Mouse (Mus musculus): ENCODE measurements around the gene Tusc2. TPM values are rescaled to one million over a fixed set of nuclear protein-coding genes. Genes with fewer than 3 reads are reported as not detected.
A peak's percentile ranks its signal among the peaks of the same experiment; 100 is the strongest.

Tusc2 gene
- polyA plus RNA-seq, 1 experiment from 2014 or later: 90.1 TPM

GRCm38 (mm10) chr9:107596619-107597569 is 33.8 kb downstream of the Tusc2 start:
- no peaks in the 10 kb centered on the region for H3K9me3 ChIP-seq
- H3K36me3 ChIP-seq: peaks cover 26% of the 10 kb centered on the region
- no peak overlapping the region for H3K9ac ChIP-seq (replicated peaks)
- no peak for ATAC-seq (ENCODE audit: low FRiP score, low read depth)
- H3K4me3 ChIP-seq: no peak overlapping the region
- WGBS: 92% methylated on average over 11 of the region's 11 CpGs
- H3K4me2 ChIP-seq (replicated peaks): no peak overlapping the region
- no peaks in the 10 kb centered on the region for H3K27me3 ChIP-seq
- H3K4me1 ChIP-seq: no peaks in the 10 kb centered on the region
- no peak overlapping the region for H3K27ac ChIP-seq (replicated peaks)

GRCm38 (mm10) chr9:107598385-107598784 is 35.3 kb downstream of the Tusc2 start:
- no peak overlapping the region for H3K4me3 ChIP-seq
- no peak overlapping the region for H3K27ac ChIP-seq (replicated peaks)
- H3K36me3 ChIP-seq: peaks cover 12% of the 10 kb centered on the region
- 89% methylated on average over 5 of the region's 5 CpGs for WGBS
- 0 out of 2 replicates have a peak, but pooled peaks cover 6% of the 10 kb centered on the region for H3K27me3 ChIP-seq
- H3K9ac ChIP-seq (replicated peaks): no peak overlapping the region
- no peak overlapping the region for H3K4me2 ChIP-seq (replicated peaks)
- no peak for ATAC-seq (ENCODE audit: low FRiP score, low read depth)
- H3K9me3 ChIP-seq: no peaks in the 10 kb centered on the region
- H3K4me1 ChIP-seq: peaks cover 5% of the 10 kb centered on the region; the same call in 1 of the 2 replicates

GRCm38 (mm10) chr9:107599433-107599832 is 36.4 kb downstream of the Tusc2 start:
- Histone ChIP-seq H3K27me3 (0 out of 2 replicates have a peak, but pooled peaks cover 6% of the 10 kb centered on the region), H3K36me3 (peaks cover 1% of the 10 kb centered on the region; the same call in 1 of the 2 replicates), H3K4me2 (replicated peaks) (no peak overlapping the region), H3K4me3 (no peak overlapping the region), H3K4me1 (peaks cover 14% of the 10 kb centered on the region), H3K27ac (replicated peaks) (no peak overlapping the region), H3K9ac (replicated peaks) (no peak overlapping the region), H3K9me3 (no peaks in the 10 kb centered on the region)
- ATAC-seq (ENCODE audit: low FRiP score, low read depth): no peak
- 91% methylated on average over 9 of the region's 9 CpGs for WGBS

GRCm38 (mm10) chr9:107599842-107600241 is 36.8 kb downstream of the Tusc2 start:
- Histone ChIP-seq H3K27ac (replicated peaks) (no peak overlapping the region), H3K4me1 (peaks cover 18% of the 10 kb centered on the region), H3K36me3 (no peaks in the 10 kb centered on the region), H3K27me3 (0 out of 2 replicates have a peak, but pooled peaks cover 6% of the 10 kb centered on the region), H3K9ac (replicated peaks) (no peak overlapping the region), H3K4me3 (no peak overlapping the region), H3K9me3 (no peaks in the 10 kb centered on the region), H3K4me2 (replicated peaks) (no peak overlapping the region)
- no peak for ATAC-seq (ENCODE audit: low FRiP score, low read depth)
- 74% methylated on average over 14 of the region's 14 CpGs for WGBS

- WGBS: 82% methylated on average over 12 of the region's 12 CpGs
- Histone ChIP-seq H3K4me2 (replicated peaks) (no peak overlapping the region), H3K27ac (replicated peaks) (no peak overlapping the region), H3K9me3 (no peaks in the 10 kb centered on the region), H3K4me3 (no peak overlapping the region), H3K27me3 (0 out of 2 replicates have a peak, but pooled peaks cover 6% of the 10 kb centered on the region), H3K9ac (replicated peaks) (no peak overlapping the region), H3K36me3 (no peaks in the 10 kb centered on the region), H3K4me1 (peaks cover 24% of the 10 kb centered on the region)
- no peak for ATAC-seq (ENCODE audit: low FRiP score, low read depth)
Observed at GRCm38 (mm10) chr9:107600745-107601144, 37.7 kb downstream of the Tusc2 start.

GRCm38 (mm10) chr9:107601275-107601674 is 38.2 kb downstream of the Tusc2 start:
- Histone ChIP-seq H3K9me3 (no peaks in the 10 kb centered on the region), H3K36me3 (no peaks in the 10 kb centered on the region), H3K27me3 (0 out of 2 replicates have a peak, but pooled peaks cover 6% of the 10 kb centered on the region), H3K4me2 (replicated peaks) (no peak overlapping the region), H3K4me3 (no peak overlapping the region), H3K27ac (replicated peaks) (no peak overlapping the region), H3K4me1 (peaks cover 24% of the 10 kb centered on the region), H3K9ac (replicated peaks) (no peak overlapping the region)
- ATAC-seq (ENCODE audit: low FRiP score, low read depth): no peak
- WGBS: 89% methylated on average over 11 of the region's 11 CpGs

- Histone ChIP-seq H3K4me1 (peaks cover 33% of the 10 kb centered on the region), H3K27ac (replicated peaks) (0 out of 2 replicates have a peak overlapping the region, but pooled peaks have one; percentile 4), H3K4me3 (no peak overlapping the region), H3K4me2 (replicated peaks) (no peak overlapping the region), H3K9me3 (no peaks in the 10 kb centered on the region), H3K36me3 (no peaks in the 10 kb centered on the region), H3K27me3 (0 out of 2 replicates have a peak, but pooled peaks cover 13% of the 10 kb centered on the region), H3K9ac (replicated peaks) (no peak overlapping the region; the same call in 1 of the 2 replicates)
- WGBS: 18% methylated on average over 10 of the region's 10 CpGs
- ATAC-seq (ENCODE audit: low FRiP score, low read depth): peak; percentile 53
Observed at GRCm38 (mm10) chr9:107602068-107602648, 39.1 kb downstream of the Tusc2 start.

GRCm38 (mm10) chr9:107603251-107603650 is 40.2 kb downstream of the Tusc2 start:
- H3K9me3 ChIP-seq: no peaks in the 10 kb centered on the region
- H3K4me3 ChIP-seq: no peak overlapping the region
- no peak overlapping the region for H3K27ac ChIP-seq (replicated peaks)
- ATAC-seq (ENCODE audit: low FRiP score, low read depth): no peak
- H3K4me2 ChIP-seq (replicated peaks): no peak overlapping the region
- H3K9ac ChIP-seq (replicated peaks): no peak overlapping the region
- 86% methylated on average over 6 of the region's 6 CpGs for WGBS
- H3K27me3 ChIP-seq: 0 out of 2 replicates have a peak, but pooled peaks cover 13% of the 10 kb centered on the region
- H3K36me3 ChIP-seq: no peaks in the 10 kb centered on the region
- H3K4me1 ChIP-seq: peaks cover 44% of the 10 kb centered on the region

- Histone ChIP-seq H3K9me3 (no peaks in the 10 kb centered on the region), H3K36me3 (no peaks in the 10 kb centered on the region), H3K27ac (replicated peaks) (peak overlapping the region; percentile 15; the same call in 1 of the 2 replicates), H3K4me2 (replicated peaks) (peak overlapping the region; percentile 22), H3K9ac (replicated peaks) (peak overlapping the region; percentile 37; the same call in 1 of the 2 replicates), H3K27me3 (0 out of 2 replicates have a peak, but pooled peaks cover 13% of the 10 kb centered on the region), H3K4me1 (peaks cover 59% of the 10 kb centered on the region), H3K4me3 (no peak overlapping the region)
- WGBS: 34% methylated on average over 23 of the region's 23 CpGs
- no peak for ATAC-seq (ENCODE audit: low FRiP score, low read depth)
Observed at GRCm38 (mm10) chr9:107605041-107605661, 42.1 kb downstream of the Tusc2 start.

GRCm38 (mm10) chr9:107606591-107606990 is 43.5 kb downstream of the Tusc2 start:
- no peak for ATAC-seq (ENCODE audit: low FRiP score, low read depth)
- H3K27me3 ChIP-seq: 0 out of 2 replicates have a peak, but pooled peaks cover 13% of the 10 kb centered on the region
- peaks cover 64% of the 10 kb centered on the region for H3K4me1 ChIP-seq
- no peak overlapping the region for H3K4me3 ChIP-seq
- no peaks in the 10 kb centered on the region for H3K9me3 ChIP-seq
- no peaks in the 10 kb centered on the region for H3K36me3 ChIP-seq
- H3K27ac ChIP-seq (replicated peaks): no peak overlapping the region
- 15% methylated on average over 9 of the region's 9 CpGs for WGBS
- H3K4me2 ChIP-seq (replicated peaks): no peak overlapping the region
- H3K9ac ChIP-seq (replicated peaks): 0 out of 2 replicates have a peak overlapping the region, but pooled peaks have one; percentile 17

- H3K4me1 ChIP-seq: peaks cover 68% of the 10 kb centered on the region
- no peak overlapping the region for H3K4me3 ChIP-seq
- WGBS: 71% methylated on average over 2 of the region's 2 CpGs
- 0 out of 2 replicates have a peak overlapping the region, but pooled peaks have one; percentile 17 for H3K9ac ChIP-seq (replicated peaks)
- H3K27ac ChIP-seq (replicated peaks): no peak overlapping the region
- no peaks in the 10 kb centered on the region for H3K36me3 ChIP-seq
- H3K27me3 ChIP-seq: 0 out of 2 replicates have a peak, but pooled peaks cover 13% of the 10 kb centered on the region
- H3K4me2 ChIP-seq (replicated peaks): no peak overlapping the region
- H3K9me3 ChIP-seq: no peaks in the 10 kb centered on the region
- ATAC-seq (ENCODE audit: low FRiP score, low read depth): no peak
Observed at GRCm38 (mm10) chr9:107607036-107607435, 44.0 kb downstream of the Tusc2 start.

Measured in midbrain, embryonic 12.5 days (tissue).